Mouse (Mus musculus) MEL (cell line): ENCODE data around the gene Taar7d. TPM values are rescaled to one million over a fixed set of nuclear protein-coding genes. Genes with fewer than 3 reads are reported as not detected.

Experiments
- DNase-seq: peaks from one replicate; pipeline ENCODE4 v3.0.0; 2011; ENCODE audit warnings: low read depth, low spot score
- H3K27ac ChIP-seq: 2 replicates; pipeline ENCODE4 v1.5.1; 2012; ENCODE audit warnings: low read depth, mild to moderate bottlenecking, control low read depth, low read length, moderate library complexity; ENCODE audit not compliant: control insufficient read depth
- H3K27me3 ChIP-seq, 2 experiments: fragments of 150-350 bp in 1 of 2; sonication (generic) in 1 of 2; 2 replicates each; pipeline ENCODE4 v1.6.1; 2012; ENCODE audit warnings: low read length in 2 of 2, mild to moderate bottlenecking in 2 of 2, improper control_type of control experiment in 1 of 2, moderate library complexity in 1 of 2; ENCODE audit not compliant: insufficient read depth in 2 of 2, control insufficient read depth in 1 of 2
- H3K36me3 ChIP-seq, 2 experiments: 2 replicates each; pipeline ENCODE4 v1.6.1; 2012 to 2014; ENCODE audit warnings: low read length in 2 of 2, improper control_type of control experiment in 1 of 2, inconsistent platforms in 1 of 2, mild to moderate bottlenecking in 1 of 2; ENCODE audit not compliant: insufficient read depth in 2 of 2, control insufficient read depth in 1 of 2
- H3K4me1 ChIP-seq, 2 experiments: fragments of 150-350 bp in 1 of 2; sonication (generic) in 1 of 2; 2 replicates each; pipeline ENCODE4 v1.6.1; 2012; ENCODE audit warnings: low read length in 2 of 2, improper control_type of control experiment in 1 of 2, mild to moderate bottlenecking in 1 of 2; ENCODE audit not compliant: insufficient read depth in 2 of 2, control insufficient read depth in 1 of 2
- H3K4me3 ChIP-seq, 2 experiments: fragments of 150-350 bp in 1 of 2; sonication (generic) in 1 of 2; 2 replicates each; pipeline ENCODE4 v1.5.1; 2012; ENCODE audit warnings: low read depth in 2 of 2, low read length in 2 of 2, mild to moderate bottlenecking in 2 of 2, moderate library complexity in 2 of 2, control low read depth in 1 of 2, improper control_type of control experiment in 1 of 2; ENCODE audit not compliant: control insufficient read depth in 1 of 2, insufficient read depth in 1 of 2
- H3K79me2 ChIP-seq: 2 replicates; pipeline ENCODE4 v1.6.1; 2012; ENCODE audit warnings: mild to moderate bottlenecking, low read length, moderate library complexity; ENCODE audit not compliant: control insufficient read depth, poor library complexity, insufficient read depth
- H3K9ac ChIP-seq: 2 replicates; pipeline ENCODE4 v1.6.1; 2012; ENCODE audit warnings: low read depth, mild to moderate bottlenecking, control low read depth, low read length, moderate library complexity; ENCODE audit not compliant: control insufficient read depth, poor library complexity, severe bottlenecking
- H3K9me3 ChIP-seq: fragments of 150-350 bp; sonication (generic); replicated peaks from 2 replicates; pipeline ENCODE4 v1.6.1; 2012; ENCODE audit warnings: mild to moderate bottlenecking, low read length, improper control_type of control experiment, moderate library complexity; ENCODE audit not compliant: insufficient read depth
- BHLHE40 ChIP-seq: IDR thresholded peaks from 2 replicates; pipeline ENCODE4 v1.6.1; 2012; ENCODE audit warnings: low read depth, mild to moderate bottlenecking, inconsistent platforms, low read length, improper control_type of control experiment, borderline replicate concordance
- CHD1 ChIP-seq: IDR thresholded peaks from 2 replicates; pipeline ENCODE4 v1.6.1; 2012; ENCODE audit warnings: low read depth, mild to moderate bottlenecking, inconsistent platforms, low read length, improper control_type of control experiment
- CTCF ChIP-seq, 3 experiments: IDR thresholded peaks in 2 of 3; conservative IDR thresholded peaks in 1 of 3; 2 replicates each; pipeline ENCODE4 v1.5.1; 2011 to 2012; ENCODE audit warnings: low read length in 3 of 3, low read depth in 2 of 3, mild to moderate bottlenecking in 2 of 3, improper control_type of control experiment in 1 of 3, inconsistent platforms in 1 of 3, mixed read lengths in 1 of 3, moderate library complexity in 1 of 3; ENCODE audit not compliant: control insufficient read depth in 1 of 3, insufficient read depth in 1 of 3, poor library complexity in 1 of 3, severe bottlenecking in 1 of 3
- ELF1 ChIP-seq: IDR thresholded peaks from 2 replicates; pipeline ENCODE4 v1.6.1; 2014; ENCODE audit warnings: low read depth, mild to moderate bottlenecking, inconsistent platforms, low read length, improper control_type of control experiment, moderate library complexity
- EP300 ChIP-seq, 2 experiments: IDR thresholded peaks; 2 replicates each; pipeline ENCODE4 v1.6.1; 2011; ENCODE audit warnings: improper control_type of control experiment in 2 of 2, low read length in 2 of 2, low read depth in 1 of 2, mild to moderate bottlenecking in 1 of 2
- GABPA ChIP-seq: IDR thresholded peaks from 2 replicates; pipeline ENCODE4 v1.6.1; 2012; ENCODE audit warnings: low read depth, mild to moderate bottlenecking, inconsistent platforms, low read length, improper control_type of control experiment, moderate library complexity
- HCFC1 ChIP-seq: IDR thresholded peaks from 2 replicates; pipeline ENCODE4 v1.6.1; 2012; ENCODE audit warnings: low read depth, mild to moderate bottlenecking, inconsistent platforms, low read length, improper control_type of control experiment, moderate library complexity
- MAZ ChIP-seq: IDR thresholded peaks from 2 replicates; pipeline ENCODE4 v1.6.1; 2012; ENCODE audit warnings: low read depth, mild to moderate bottlenecking, inconsistent platforms, low read length, improper control_type of control experiment
- MYC ChIP-seq: IDR thresholded peaks from 2 replicates; pipeline ENCODE4 v1.6.1; 2011; ENCODE audit warnings: low read depth, mild to moderate bottlenecking, low read length, improper control_type of control experiment, moderate library complexity
- RAD21 ChIP-seq: IDR thresholded peaks from 2 replicates; pipeline ENCODE4 v1.6.1; 2011; ENCODE audit warnings: mild to moderate bottlenecking, low read depth, low read length, improper control_type of control experiment
- SMC3 ChIP-seq: IDR thresholded peaks from 2 replicates; pipeline ENCODE4 v1.6.1; 2011; ENCODE audit warnings: low read depth, low read length, improper control_type of control experiment
- TAL1 ChIP-seq: IDR thresholded peaks from 2 replicates; pipeline ENCODE4 v1.6.1; 2012; ENCODE audit warnings: mild to moderate bottlenecking, inconsistent platforms, low read length, moderate library complexity, mixed read lengths
- TBP ChIP-seq: IDR thresholded peaks from 2 replicates; pipeline ENCODE4 v1.8.0; 2011; ENCODE audit warnings: low read depth, low read length, improper control_type of control experiment
- USF2 ChIP-seq, 2 experiments: IDR thresholded peaks; 2 replicates each; pipeline ENCODE4 v1.6.1; 2011 to 2012; ENCODE audit warnings: improper control_type of control experiment in 2 of 2, low read length in 2 of 2, borderline replicate concordance in 1 of 2, inconsistent platforms in 1 of 2, low read depth in 1 of 2, mild to moderate bottlenecking in 1 of 2; ENCODE audit not compliant: insufficient read depth in 1 of 2
- ZC3H11A ChIP-seq: IDR thresholded peaks from 2 replicates; pipeline ENCODE4 v1.6.1; 2012; ENCODE audit warnings: low read depth, mild to moderate bottlenecking, inconsistent platforms, low read length, improper control_type of control experiment
- ZKSCAN1 ChIP-seq: IDR thresholded peaks from 2 replicates; pipeline ENCODE4 v1.6.1; 2012; ENCODE audit warnings: low read depth, mild to moderate bottlenecking, inconsistent platforms, low read length, improper control_type of control experiment, moderate library complexity
- ZNF384 ChIP-seq: IDR thresholded peaks from 2 replicates; pipeline ENCODE4 v1.6.1; 2012; ENCODE audit warnings: low read depth, mild to moderate bottlenecking, inconsistent platforms, low read length, improper control_type of control experiment
- polyA plus RNA-seq, 2 experiments: library from polyadenylated mRNA; stranded (reverse) in 1 of 2; unstranded in 1 of 2; fragments of >175 nt in 1 of 2; fragments of >200 nt in 1 of 2; gene quantifications; 2 replicates each; pipeline versions ENCODE4 v1.2.1 to v1.2.4; 2012; ENCODE audit warnings: low replicate concordance in 2 of 2, low read depth in 1 of 2; ENCODE audit not compliant: insufficient read length in 2 of 2, insufficient read depth in 1 of 2, missing spikeins in 1 of 2
- total RNA-seq: library from RNA; depleted of rRNA; stranded (reverse); fragments of 300-350 nt; gene quantifications from 2 replicates; pipeline ENCODE4 v1.2.3, GENCODE M21; 2012

Gene Taar7d
- total and polyA plus RNA-seq, 3 experiments: not detected

DNA sequence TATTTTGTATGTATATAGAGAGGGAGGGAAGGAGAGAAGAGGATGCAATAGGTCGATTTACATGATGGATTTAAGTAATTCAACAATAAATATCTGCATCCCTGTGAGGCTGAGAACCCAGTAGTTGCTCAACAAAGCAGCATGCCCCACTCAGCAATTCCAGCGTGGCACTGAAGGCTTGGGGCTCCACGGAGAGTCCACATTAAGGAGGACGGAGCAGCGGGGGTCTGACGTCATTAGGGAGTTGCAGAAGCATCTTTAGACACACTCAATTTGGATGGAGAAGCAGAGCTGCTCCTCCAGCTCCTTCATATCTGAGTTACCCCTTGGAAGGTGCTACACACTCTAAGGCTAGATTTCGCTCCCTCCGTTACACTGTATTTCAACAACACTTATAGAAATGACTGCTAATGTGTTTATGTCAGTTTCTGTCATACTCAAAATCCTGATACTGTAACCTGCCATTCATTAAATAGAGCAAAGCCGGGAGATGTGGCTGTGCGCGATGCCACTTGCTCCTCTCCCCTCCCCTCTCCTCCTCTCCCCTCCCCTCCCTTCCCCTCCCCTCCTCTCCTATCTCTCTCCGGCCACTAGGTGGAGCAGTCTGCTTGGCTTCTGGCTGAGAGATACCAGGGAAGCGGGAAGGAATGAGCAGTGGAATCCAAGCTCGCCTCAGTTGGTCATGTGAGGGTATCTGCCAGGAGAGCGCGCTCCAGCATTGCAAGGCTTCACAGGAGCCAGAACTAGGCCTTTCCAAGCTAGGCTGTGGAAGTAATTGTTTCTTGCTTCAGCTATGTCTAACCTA is 47.9 kb upstream of the Taar7d start:
- peak; percentile 61 for DNase-seq
- H3K4me3 ChIP-seq: no peak overlapping the region

DNA sequence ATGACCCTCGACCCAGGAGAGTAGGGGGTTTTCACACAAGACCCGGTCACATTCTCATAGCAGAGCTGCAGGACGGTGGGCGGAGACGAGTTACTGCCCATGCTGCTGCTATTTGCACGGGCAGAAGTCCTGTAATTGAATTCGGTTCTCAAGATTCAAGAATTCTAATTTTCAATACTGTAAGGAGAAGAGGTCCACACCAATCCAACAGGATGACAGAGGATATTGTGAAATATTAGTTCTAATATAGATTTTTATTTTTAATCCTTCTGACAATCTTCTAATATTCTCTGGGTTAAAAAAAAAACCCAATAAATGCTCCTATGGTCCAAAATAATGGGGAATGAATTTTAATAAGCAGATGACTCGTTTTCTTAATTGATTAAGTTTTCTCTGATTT is 41.5 kb upstream of the Taar7d start, which contains the start of gene Taar6:
Gene Taar6 (minus strand): TSS at position 101 of the 400 bp plus-strand sequence.
- H3K9me3 ChIP-seq: no peaks in the 10 kb centered on the region
- no peak for TF ChIP-seq TAL1
- no peak for TF ChIP-seq TBP
- TF ChIP-seq GABPA: no peak
- no peak for TF ChIP-seq USF2 (IDR thresholded peaks at IDR 0.05; ENCODE audit: borderline replicate concordance in 1 of 2, insufficient read depth in 1 of 2, low read depth in 1 of 2, low read length in 2 of 2)
- no peak for TF ChIP-seq MAZ
- TF ChIP-seq EP300 (IDR thresholded peaks at IDR 0.05; ENCODE audit: low read depth in 1 of 2, low read length in 2 of 2): no peak
- TF ChIP-seq HCFC1: no peak
- TF ChIP-seq CHD1: no peak
- no peak for TF ChIP-seq ZKSCAN1
- no peak for TF ChIP-seq MYC
- TF ChIP-seq SMC3: no peak
- TF ChIP-seq ELF1: no peak
- H3K4me3 ChIP-seq: no peak within 1 kb of the TSS
- H3K36me3 ChIP-seq: no peaks in the 10 kb centered on the region
- no peaks in the 10 kb centered on the region for H3K79me2 ChIP-seq
- no peak within 1 kb of the TSS for H3K27ac ChIP-seq
- H3K9ac ChIP-seq: no peak within 1 kb of the TSS
- no peak for DNase-seq
- H3K4me1 ChIP-seq: no peaks in the 10 kb centered on the region
- H3K27me3 ChIP-seq: no peaks in the 10 kb centered on the region; a peak in 1 of 4 replicates

More for the DNA sequence above, 47.9 kb upstream of the Taar7d start:
- H3K4me1 ChIP-seq: no peaks in the 10 kb centered on the region
- H3K27me3 ChIP-seq: no peaks in the 10 kb centered on the region; a peak in 1 of 4 replicates
- H3K79me2 ChIP-seq: no peaks in the 10 kb centered on the region
- H3K9me3 ChIP-seq: no peaks in the 10 kb centered on the region
- peak; percentile 27; the same call in 1 of the 2 replicates for TF ChIP-seq ZC3H11A
- TF ChIP-seq ZNF384: no peak
- no peak for TF ChIP-seq GABPA
- TF ChIP-seq BHLHE40: no peak
- TF ChIP-seq RAD21: peak; percentile 60
- TF ChIP-seq CTCF (IDR thresholded peaks at IDR 0.05 in 2 of 3, conservative IDR thresholded peaks at IDR 0.05 in 1 of 3; ENCODE audit: control insufficient read depth in 1 of 3, insufficient read depth in 1 of 3, low read depth in 2 of 3, low read length in 3 of 3, poor library complexity in 1 of 3, severe bottlenecking in 1 of 3): peak; percentile 46 to 78 (median 78)
- peak; percentile 73 for TF ChIP-seq SMC3
- TF ChIP-seq MAZ: peak; percentile 91
- no peak overlapping the region for H3K27ac ChIP-seq
- H3K9ac ChIP-seq: no peak overlapping the region
- no peaks in the 10 kb centered on the region for H3K36me3 ChIP-seq
